Mouse (Mus musculus) C2C12 (cell line): ENCODE results near the gene Cd24a.

Experiments
- CTCF ChIP-seq: IDR thresholded peaks from one replicate; pipeline ENCODE4 v1.5.1; 2011; ENCODE audit not compliant: control insufficient read depth, insufficient read depth, insufficient read length
- FOSL1 ChIP-seq: IDR thresholded peaks from one replicate; pipeline ENCODE4 v1.8.0; 2011; ENCODE audit warnings: mild to moderate bottlenecking, low read length; ENCODE audit not compliant: poor library complexity, insufficient read depth, severe bottlenecking
- MAX ChIP-seq: IDR thresholded peaks from one replicate; pipeline ENCODE4 v1.6.1; 2011; ENCODE audit warnings: mild to moderate bottlenecking, control low read depth
- MYOD1 ChIP-seq: IDR thresholded peaks from one replicate; pipeline ENCODE4 v1.6.1; 2011; ENCODE audit warnings: low read depth; ENCODE audit not compliant: control insufficient read depth, insufficient read length
- MYOG ChIP-seq: IDR thresholded peaks from one replicate; pipeline ENCODE4 v1.6.1; 2011; ENCODE audit not compliant: control insufficient read depth, insufficient read length; ENCODE audit errors: extremely low read depth
- USF1 ChIP-seq: IDR thresholded peaks from one replicate; pipeline ENCODE4 v1.6.1; 2011; ENCODE audit warnings: low read depth, mild to moderate bottlenecking, control low read depth, moderate library complexity

GRCm38 (mm10) chr10:43578366-43578753 is 276 bp downstream of the Cd24a start:
- TF ChIP-seq CTCF = no peak
- TF ChIP-seq MYOG = no peak
- TF ChIP-seq MAX = no peak
- TF ChIP-seq MYOD1 = no peak
- TF ChIP-seq USF1 = no peak
- no peak for TF ChIP-seq FOSL1
